Mouse (Mus musculus) skeletal muscle tissue, adult 2 months (tissue): ENCODE measurements around the gene Usp7.

Experiments
- DNase-seq: peaks from one replicate; pipeline ENCODE4 v3.0.0-alpha.2; 2012; ENCODE audit warnings: low read depth, low spot score

The Usp7 gene

DNA sequence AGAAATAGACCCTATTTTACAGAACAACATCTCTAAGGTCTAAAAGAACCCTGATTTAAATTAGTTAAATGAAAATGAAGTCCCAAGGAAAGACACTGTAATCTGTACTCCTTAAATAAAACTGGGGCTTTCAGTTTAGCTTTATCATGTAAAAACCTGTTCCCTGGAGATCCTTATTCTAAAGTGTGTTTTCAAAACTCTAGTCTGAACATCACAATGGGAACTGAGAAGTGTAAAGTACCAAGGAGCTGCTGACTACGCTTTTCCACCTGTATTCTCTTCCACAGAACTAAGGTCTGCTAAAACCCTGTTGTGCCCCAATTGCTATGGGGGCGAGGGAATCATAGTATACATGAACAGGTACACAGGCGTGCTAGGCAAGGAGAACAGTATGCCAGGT is 68.1 kb downstream of the Usp7 start:
- DNase-seq: no peak

DNA sequence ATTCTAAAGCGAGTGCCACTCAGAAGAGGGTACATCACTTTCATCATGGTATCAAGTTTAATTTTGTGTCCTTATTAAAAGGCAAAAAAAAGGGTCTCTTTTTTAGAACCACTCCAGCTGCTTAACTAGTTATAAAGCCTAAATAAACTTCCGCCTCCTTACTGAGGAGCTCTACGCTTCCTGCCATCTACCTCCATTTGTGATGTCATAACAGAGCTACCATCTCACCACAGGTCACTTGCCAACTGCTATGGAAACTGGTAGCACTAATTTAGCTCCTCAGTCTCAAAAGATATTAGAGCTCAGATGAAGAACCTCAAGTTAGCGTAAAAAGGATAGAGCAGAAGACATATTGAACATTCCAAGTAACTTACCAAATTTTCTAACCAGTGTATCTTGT is 71.7 kb downstream of the Usp7 start:
- DNase-seq: no peak

DNA sequence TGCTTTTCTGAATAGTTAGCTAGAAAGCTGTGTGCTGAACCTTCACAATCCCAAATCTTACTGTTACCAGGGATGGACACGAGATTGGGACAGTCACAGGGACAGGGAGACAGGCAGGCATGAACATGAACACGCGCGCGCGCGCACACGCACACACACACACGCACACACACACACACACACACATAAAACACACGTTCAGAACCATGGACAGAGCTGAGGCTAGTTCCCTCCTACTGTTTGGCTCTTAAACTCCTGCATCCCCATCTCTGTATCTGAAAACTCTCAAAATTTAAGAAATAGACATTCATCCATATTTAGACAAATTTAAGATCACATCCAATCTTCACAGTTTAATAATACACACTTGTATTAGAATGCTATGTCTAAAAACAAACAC is 74.4 kb downstream of the Usp7 start:
- no peak for DNase-seq

DNA sequence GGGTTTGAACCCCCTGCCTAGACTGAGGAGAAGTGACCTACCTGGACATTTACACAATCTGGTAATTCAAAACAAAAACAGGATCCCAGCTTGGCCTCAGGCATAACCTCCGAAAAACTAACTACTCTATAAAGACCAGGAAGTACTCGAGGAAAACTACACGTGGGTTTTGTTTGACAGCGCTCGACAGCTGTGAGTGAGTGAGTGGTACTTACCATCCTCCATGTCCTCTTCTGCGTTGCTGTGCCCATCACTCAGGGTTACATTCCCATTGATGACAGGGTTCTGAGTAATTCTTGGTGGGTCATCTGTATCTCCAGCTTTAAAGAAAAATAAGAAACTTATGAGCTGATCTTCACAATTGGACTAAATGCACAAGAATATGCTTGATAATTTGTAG is 75.8 kb downstream of the Usp7 start:
- DNase-seq: no peak

DNA sequence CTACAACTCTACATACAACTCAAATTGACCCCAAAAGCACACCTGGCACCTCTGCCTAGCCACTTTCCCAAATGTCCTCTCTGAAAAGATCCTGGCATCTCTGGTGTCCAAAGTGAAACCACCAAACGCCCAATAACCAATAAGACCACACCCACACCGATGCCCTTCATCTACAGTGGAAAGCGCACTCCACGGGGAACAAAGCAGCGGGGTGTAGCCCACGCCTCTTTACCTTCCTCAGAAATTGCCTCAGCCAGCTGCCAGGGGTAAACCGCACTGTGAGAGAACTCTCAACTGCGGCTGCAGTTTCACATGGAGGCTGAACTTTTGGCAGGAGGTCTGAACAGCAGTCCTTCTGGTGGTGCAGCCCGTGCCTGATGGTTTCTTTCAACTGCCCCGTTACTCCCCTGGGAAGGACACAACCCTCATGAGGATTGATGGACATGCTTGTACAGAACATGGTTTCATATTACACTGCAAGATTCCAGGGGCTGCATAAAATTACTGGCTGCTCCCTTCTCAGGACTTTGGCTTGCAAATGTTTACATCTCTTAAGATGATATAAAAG is 76.5 kb downstream of the Usp7 start:
- peak; percentile 30 for DNase-seq

DNA sequence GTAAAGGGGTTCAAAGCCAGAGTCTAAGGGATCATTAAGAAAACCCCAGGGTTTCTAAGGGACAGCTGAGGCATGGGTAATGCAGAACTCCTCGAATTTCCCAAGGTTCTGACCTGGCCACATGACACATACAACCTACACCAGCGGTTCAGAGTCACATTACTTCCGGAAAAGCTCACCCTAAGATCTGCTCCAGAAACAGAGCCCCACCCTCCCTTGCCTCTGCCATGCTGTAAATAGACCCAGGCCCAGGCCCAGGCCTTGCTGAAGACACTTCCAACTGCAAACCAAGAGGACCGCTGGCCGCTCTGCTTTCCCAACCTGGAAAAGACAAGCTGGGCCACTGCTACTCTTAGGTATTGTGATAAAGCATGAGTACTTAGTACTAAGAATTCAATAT is 77.3 kb downstream of the Usp7 start:
- DNase-seq: peak; percentile 54

DNA sequence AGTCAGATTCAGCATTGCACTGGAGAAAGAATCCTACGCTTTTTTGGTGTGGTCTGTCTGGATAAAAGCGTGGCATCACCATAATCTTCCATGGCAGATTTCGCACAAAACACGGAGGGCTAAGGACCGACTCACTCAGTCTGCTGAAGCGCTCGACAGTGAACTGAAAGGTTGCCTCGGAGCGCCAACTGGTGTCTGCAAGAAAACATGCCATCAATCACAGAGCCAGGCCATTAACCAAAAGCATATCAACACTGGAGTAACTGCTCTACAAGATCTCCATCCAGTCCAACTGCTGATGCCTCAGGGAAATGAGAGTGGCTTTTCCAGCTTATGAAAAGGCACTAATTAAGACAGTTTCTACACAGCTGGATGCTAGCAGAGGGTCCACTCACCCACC is 80.1 kb downstream of the Usp7 start:
- peak; percentile 44 for DNase-seq

DNA sequence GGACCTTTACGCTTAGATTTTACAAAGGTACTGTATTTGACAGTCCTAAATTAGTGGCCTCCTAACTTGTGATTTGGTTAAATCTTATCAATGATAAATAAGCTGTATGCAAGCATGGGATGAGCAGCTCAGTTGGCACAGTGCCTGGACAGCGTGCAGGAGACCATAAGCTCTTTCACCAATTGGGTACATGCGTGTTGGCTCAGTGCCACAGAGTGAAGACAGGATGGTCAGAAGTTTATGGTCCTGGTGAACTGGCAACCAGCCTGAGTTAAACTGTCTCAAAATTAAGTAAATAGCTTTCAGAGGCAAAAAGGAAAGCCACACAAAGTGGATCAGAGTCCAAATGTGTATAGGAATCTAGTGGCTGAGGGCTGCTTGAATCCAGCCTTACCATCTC is 91.5 kb downstream of the Usp7 start:
- DNase-seq: no peak

DNA sequence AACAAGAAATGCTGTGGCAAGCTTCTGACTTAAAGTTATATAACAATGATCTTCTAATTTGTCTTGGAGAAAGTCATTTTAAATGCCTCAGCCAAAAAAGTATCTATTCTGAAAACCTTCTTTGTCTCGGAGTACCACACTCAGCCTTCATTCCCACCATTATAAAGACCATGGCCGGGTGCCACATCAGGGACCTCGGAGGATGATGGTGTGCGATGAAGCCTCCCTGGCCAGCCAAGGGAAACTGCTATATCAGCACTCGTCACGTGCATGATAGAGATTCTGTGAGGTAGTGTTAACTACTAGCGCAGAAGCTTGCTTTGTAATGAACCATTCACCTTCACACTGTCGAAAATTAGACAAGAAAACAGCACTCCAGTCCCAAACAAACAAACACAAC is 92.6 kb downstream of the Usp7 start:
- no peak for DNase-seq

DNA sequence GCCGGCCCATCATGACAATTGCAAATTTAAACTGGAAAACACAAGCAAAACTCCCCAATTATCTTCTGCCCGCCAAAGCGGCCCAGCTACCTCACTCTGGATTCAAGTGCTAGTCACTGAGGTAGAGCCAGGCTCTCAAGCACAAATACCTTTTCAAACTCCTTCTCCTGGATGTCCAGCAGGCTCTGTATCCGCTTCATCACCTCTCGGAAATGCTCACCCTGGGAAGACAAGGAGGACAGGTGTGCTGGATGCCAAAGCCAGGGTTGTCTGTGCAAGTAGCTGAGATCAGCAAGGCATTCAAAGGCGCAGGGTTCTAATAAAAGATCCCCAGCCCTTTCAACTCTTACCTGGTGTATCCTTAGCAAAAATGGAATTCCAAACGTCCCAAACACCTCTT is 100.9 kb downstream of the Usp7 start:
- DNase-seq: no peak

DNA sequence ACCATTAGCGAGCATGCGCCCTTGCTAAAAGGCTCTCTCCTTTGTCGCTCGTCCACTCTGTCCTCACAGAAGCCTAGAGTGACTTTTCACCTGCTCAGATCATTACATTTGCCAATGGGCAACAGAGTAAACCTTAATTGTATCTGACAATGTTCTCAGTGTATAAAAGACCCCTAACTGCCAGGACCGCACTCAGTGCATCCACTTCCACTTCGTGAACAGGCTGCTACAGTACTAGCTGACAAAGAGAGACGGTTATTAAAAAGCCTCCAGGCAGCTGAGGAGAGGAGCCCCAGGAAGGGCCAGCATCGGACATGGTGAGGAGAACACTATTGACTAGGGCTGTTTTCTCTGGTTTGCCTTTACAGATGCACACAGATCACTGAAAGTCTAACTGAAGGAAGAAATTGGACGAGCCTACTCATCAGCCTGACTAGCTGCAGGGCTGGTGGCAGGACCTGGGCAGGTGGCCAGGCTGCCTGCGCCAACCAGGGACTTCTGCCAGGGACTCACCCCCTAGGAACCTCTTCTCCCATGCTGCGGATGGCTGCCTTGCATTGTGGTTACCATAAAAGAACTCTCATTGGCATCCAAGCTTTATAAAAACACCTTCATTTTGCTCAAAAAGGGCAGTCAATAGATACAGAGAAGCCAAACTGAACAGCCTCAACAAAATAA is 102.0 kb downstream of the Usp7 start:
- DNase-seq: no peak

DNA sequence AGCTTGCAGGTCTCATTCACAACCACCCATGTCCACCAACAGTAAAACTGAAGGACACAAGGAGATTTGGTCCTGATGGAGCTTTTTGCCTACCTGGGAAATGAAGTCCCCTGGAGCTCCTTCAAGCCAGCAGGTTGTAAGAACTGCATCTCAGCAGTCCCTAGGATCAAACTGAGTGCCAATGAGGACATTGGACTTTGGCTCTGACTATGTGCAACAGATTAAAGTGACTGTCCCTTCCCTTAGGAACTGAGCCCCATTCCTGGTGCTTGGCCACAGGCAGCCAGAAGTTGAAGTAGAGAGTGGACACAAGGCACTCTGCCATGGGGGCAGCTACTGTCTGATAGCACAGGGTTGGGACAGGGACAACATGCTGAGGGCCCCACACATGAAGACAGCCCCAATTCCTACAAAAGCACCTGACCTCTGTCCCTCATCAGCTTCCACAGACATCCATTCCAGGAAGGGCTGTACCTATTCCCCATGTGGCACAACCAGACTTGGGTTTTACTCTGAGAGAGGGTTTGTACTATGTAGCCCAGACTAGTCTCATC is 104.5 kb downstream of the Usp7 start:
- DNase-seq: no peak

DNA sequence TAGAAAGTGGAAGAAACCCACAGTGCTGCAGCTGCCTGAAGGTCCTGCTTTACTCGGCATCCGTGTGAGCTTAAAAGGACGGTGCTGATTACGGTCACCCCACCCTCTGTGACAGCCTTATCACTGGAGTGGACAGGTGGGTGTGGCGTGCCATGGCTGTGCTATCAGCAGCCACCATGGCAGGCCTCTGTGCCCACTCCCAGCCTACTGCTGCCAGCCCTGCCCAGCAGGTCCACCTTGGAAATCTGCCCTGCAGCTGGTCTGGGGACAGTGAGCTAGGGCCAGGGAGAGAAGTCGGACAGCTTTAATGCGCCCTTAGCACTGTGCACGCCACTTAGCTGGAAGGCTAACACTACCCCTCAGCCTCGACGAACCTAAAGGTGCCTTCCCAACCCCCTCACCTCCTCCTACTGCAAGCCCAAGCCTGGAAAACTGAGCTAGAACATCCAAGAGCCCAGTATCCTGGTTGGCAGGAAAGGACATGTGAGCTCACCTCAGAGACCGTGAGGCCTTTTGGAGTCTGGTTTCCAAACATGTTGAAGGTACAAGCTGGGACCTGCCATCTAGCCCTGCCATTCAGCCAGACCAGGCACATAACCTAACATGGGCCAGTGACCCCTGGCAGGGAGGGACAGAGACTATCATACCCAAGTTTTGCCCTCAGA is 105.1 kb downstream of the Usp7 start:
- peak; percentile 44 for DNase-seq

DNA sequence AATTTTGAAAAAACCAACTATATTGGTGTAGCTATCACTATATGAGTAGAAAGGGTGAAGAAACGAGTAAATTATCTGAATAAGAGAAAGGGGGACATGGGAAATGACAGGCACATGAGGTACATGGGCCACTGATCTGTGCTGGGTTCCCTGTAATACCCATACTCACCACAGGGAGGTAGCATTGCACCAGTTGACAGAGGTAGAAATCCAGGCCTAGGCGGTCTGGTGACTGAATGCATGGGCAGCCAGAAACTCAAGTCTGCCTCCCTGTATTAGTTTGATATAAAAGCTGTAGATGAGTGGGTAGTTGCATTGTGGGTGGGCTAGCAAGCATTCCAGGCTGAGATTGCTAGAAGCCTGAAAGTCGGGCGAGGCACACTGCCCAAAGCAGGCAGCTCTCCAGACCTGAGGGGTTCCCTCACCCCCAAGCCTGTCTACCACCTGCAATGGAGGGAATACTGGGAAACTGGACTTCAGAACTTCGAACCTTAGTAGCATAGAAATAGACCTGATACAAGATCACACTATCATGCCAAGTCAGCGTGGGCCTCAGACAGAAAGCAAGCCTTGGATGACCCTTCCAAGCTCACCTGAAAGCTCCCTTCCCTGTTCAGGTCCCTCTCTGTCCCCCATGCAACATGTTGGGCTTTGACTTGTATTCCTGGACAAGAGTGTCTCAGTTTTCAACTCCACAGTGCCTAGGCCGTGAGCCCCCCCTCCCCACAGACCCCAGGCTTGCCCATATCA is 105.8 kb downstream of the Usp7 start:
- peak; percentile 74 for DNase-seq

DNA sequence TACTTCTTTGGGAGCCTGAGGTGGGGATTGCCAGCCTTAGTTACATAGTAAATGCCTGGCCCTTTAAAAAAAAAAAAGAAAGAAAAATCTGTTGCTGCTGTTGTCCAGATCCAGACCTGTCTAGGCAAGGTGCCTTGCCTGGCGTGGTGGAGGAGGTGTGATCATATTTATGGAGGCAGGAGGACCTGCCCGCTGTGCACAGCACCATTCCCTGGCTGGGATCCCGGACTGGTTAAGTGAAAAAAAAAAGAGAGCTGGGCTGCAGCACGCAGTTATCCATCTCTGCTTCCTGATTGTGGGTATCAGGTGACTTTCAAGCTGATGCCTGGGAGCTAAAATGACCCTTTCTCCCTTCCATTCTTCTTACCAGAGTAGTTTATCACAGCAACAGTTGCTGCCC is 107.0 kb downstream of the Usp7 start:
- DNase-seq: no peak

DNA sequence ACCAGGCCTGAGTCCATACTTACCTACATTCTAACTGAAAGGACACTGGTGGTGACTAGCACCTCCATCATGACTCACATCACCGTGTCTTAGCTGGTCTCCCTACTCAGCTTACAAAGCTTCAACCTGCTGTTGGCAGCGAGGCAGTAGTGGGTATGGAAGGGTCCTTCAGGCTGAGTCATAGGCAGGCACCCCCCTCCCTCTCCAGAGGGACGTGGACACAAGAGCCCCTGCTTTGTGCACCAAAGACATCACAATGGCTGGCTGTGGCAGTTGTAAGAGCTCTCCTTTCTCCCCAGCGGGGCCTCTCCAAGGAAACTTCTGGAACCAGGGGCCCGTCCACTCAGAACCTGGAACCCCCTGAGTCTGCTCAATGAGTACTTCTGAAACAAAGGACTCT is 111.6 kb downstream of the Usp7 start, which contains the start of gene Gm5767:
Gm5767 (plus strand) TSS at position 301 of the 400 bp plus-strand sequence.
- DNase-seq: no peak

DNA sequence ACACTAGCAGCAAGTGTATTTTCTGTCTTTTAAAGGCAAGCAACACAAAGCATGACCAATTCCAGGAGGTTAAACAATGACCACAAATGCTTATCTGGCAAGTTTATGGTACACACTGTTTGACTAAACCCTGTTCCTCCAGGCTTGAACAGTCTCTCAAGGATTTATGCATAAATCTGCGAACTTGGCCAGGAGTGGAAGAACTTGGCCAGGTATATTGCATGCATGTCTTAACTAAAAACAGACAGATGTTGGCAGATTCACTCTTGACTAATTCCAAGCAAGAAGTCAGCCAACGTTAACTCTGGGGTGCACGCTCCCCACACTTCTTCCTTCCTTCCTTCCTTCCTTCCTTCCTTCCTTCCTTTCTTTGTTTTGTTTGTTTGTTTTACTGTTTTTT is 112.3 kb downstream of the Usp7 start:
- no peak for DNase-seq

DNA sequence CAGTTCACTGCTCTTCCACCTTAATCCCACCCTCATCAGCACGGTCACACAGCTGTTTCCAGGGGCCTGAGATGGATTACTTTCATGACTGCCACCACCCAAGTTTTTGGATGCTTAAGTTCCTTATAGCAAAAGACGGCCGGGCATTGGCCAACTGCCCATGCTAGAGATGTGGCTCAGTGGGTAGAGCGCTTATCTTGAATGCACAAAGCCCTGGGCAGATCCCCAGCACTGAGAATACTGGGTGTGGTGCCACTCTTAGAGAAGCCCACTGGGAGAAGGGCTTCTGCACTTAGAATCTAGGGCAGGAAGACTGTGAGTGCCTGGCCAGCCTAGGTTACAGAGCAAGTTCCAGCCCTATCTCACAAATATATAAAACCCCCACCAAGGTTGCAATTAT is 113.4 kb downstream of the Usp7 start:
- no peak for DNase-seq

DNA sequence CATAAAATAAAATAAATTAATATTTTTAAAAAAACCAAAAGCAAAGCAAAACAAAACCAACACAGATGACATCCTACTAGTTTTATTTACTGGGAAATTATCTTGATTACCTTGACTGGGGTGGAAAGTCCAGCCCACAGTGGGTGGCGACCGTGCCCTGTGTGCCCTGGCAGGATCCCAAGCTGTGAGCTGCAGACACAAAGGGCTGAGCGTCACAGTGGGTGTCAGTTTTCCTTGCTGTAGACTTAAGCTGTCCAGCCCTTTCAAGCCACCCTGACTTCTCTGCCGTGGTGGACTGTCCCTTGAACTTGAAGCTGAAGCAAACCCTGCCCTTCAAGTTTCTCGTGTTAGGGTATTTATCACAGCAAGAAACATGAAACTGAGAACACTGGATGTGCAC is 114.1 kb downstream of the Usp7 start:
- DNase-seq: no peak

DNA sequence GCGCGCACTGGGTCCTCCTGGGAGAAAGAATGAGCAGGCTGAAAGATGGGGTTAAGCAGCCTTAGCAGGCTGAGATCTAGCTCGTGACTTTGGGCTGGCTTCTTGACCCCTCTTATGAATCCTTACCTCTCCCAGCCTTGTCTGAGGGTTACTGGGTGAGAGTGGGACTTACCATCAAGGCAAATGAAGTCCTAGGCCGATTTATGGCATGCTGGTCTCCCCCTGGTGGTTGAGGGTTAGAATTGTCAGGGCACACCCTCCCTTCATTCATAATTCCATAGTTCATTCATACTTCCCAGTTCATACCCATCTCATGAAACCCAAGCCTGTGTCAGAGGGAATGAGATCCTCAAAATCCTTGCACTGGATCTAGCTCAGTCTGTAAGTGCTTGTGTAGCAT is 115.3 kb downstream of the Usp7 start:
- no peak for DNase-seq

DNA sequence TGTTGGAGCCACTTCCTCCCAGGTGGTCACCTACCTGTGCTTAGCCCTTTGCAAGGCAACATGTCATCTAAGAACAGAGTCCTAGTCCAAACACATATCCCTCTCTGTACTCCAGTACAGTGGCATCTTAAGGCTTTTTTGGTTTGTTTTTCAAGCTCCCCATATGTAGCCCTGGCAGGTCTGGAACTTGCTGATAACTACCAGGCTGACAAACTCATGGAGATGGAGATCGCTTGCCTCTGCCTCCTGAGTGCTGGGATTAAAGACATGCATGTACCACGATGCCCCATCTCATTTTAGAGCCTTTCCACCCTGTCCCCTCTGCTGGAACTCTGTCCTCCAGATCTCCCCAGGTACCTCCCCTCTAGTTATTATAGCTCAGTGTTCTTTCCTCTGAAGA is 115.9 kb downstream of the Usp7 start:
- DNase-seq: no peak

DNA sequence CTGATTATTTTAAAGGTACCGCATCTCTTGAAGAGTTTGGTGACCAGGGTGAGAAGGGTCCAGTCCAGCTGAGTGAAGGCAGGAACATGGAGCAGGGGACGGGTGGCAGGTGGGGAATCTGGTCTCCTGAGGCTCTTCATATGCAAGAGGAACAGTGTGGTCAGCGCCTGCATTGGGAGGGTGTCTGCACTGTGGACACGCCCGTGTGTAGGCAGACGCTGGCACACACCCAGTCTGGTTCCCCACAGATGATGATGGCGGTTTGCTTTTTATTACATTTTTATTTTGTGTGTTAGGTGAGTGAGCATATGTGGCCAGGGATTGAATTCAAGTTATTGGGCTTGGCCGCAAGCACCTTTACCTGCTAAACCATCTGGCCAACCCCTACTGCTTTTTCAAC is 116.5 kb downstream of the Usp7 start:
- no peak for DNase-seq
